Mouse (Mus musculus): ENCODE results near the gene Fbxo36. TPM values are rescaled to one million over a fixed set of nuclear protein-coding genes. Genes with fewer than 3 reads are reported as not detected.

Gene Fbxo36
- polyA plus RNA-seq, 1 experiment = 7.0 TPM

- Histone ChIP-seq H3K4me3 (ENCODE audit: insufficient read depth, low read length) (no peak overlapping the region), H3K27ac (ENCODE audit: insufficient read depth, low read length) (no peak overlapping the region), H3K4me1 (ENCODE audit: control insufficient read depth, insufficient read depth, low read length) (no peaks in the 10 kb centered on the region)
- TF ChIP-seq CTCF (IDR thresholded peaks at IDR 0.05; ENCODE audit: borderline replicate concordance, insufficient read depth, low read length) = no peak
- no peak for TF ChIP-seq POLR2A (IDR thresholded peaks at IDR 0.05; ENCODE audit: low read depth, low read length)
Observed at GRCm38 (mm10) chr1:84883889-84884288, 44.2 kb downstream of the Fbxo36 start.

- H3K4me3 ChIP-seq (ENCODE audit: insufficient read depth, low read length) = no peak overlapping the region
- H3K4me1 ChIP-seq (ENCODE audit: control insufficient read depth, insufficient read depth, low read length) = no peaks in the 10 kb centered on the region
- no peak overlapping the region for H3K27ac ChIP-seq (ENCODE audit: insufficient read depth, low read length)
- TF ChIP-seq POLR2A (IDR thresholded peaks at IDR 0.05; ENCODE audit: low read depth, low read length) (no peak), CTCF (IDR thresholded peaks at IDR 0.05; ENCODE audit: borderline replicate concordance, insufficient read depth, low read length) (no peak)
Observed at GRCm38 (mm10) chr1:84885174-84885573, 45.5 kb downstream of the Fbxo36 start.

DNA sequence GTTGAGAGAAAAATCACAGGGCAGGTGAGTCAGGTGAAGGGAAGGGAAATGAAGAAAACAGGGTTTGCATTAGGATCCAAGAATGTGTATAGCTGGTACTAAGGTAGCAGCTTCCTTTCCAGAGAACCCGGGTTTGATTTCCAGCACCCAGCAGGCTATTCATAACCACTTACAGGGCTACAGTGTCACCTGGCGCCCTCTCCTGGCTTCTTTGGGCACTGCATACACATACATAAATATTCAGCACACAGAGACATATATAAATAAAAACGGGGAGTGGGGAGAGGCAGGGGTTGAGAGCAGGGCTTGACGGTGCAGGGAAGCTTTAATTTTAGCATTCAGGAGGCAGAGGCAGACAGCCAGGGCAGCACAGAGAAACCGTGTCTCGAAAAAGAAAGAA is 46.3 kb downstream of the Fbxo36 start:
- no peak overlapping the region for H3K27ac ChIP-seq (ENCODE audit: insufficient read depth, low read length)
- no peak overlapping the region for H3K4me3 ChIP-seq (ENCODE audit: insufficient read depth, low read length)
- TF ChIP-seq POLR2A (IDR thresholded peaks at IDR 0.05; ENCODE audit: low read depth, low read length) (no peak), CTCF (IDR thresholded peaks at IDR 0.05; ENCODE audit: borderline replicate concordance, insufficient read depth, low read length) (no peak)
- no peaks in the 10 kb centered on the region for H3K4me1 ChIP-seq (ENCODE audit: control insufficient read depth, insufficient read depth, low read length)

GRCm38 (mm10) chr1:84889330-84890004 is 49.8 kb downstream of the Fbxo36 start:
- no peak overlapping the region for H3K27ac ChIP-seq (ENCODE audit: insufficient read depth, low read length)
- no peaks in the 10 kb centered on the region for H3K4me1 ChIP-seq (ENCODE audit: control insufficient read depth, insufficient read depth, low read length)
- TF ChIP-seq POLR2A (IDR thresholded peaks at IDR 0.05; ENCODE audit: low read depth, low read length) = no peak
- no peak for TF ChIP-seq CTCF (IDR thresholded peaks at IDR 0.05; ENCODE audit: borderline replicate concordance, insufficient read depth, low read length)
- no peak overlapping the region for H3K4me3 ChIP-seq (ENCODE audit: insufficient read depth, low read length)

DNA sequence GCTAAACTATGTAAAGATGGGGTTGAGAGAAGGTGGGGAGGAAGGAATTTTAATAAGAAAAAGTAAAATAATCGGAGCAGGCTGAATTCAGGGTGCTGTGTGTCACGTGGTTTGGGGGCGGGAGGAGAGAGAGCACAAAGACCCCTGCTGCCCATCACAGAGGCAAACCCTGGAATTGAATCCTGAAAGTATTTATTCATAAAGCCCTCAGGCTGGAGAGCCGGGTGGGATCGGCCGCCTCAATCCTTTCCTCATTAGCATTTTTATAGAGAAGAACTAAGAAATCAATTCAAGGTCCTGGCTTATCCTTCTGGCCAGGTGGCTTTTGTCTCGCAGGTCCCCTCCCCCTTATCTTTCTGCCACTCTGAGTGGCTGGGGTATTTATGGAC is 50.4 kb downstream of the Fbxo36 start:
- H3K4me1 ChIP-seq (ENCODE audit: control insufficient read depth, insufficient read depth, low read length) = no peaks in the 10 kb centered on the region
- no peak overlapping the region for H3K4me3 ChIP-seq (ENCODE audit: insufficient read depth, low read length)
- TF ChIP-seq CTCF (IDR thresholded peaks at IDR 0.05; ENCODE audit: borderline replicate concordance, insufficient read depth, low read length) = no peak
- TF ChIP-seq POLR2A (IDR thresholded peaks at IDR 0.05; ENCODE audit: low read depth, low read length) = no peak
- no peak overlapping the region for H3K27ac ChIP-seq (ENCODE audit: insufficient read depth, low read length)

- TF ChIP-seq POLR2A (IDR thresholded peaks at IDR 0.05; ENCODE audit: low read depth, low read length) (no peak), CTCF (IDR thresholded peaks at IDR 0.05; ENCODE audit: borderline replicate concordance, insufficient read depth, low read length) (no peak)
- Histone ChIP-seq H3K4me3 (ENCODE audit: insufficient read depth, low read length) (no peak overlapping the region), H3K27ac (ENCODE audit: insufficient read depth, low read length) (no peak overlapping the region), H3K4me1 (ENCODE audit: control insufficient read depth, insufficient read depth, low read length) (no peaks in the 10 kb centered on the region)
Observed at GRCm38 (mm10) chr1:84890503-84890902, 50.9 kb downstream of the Fbxo36 start.

- Histone ChIP-seq H3K4me1 (ENCODE audit: control insufficient read depth, insufficient read depth, low read length) (no peaks in the 10 kb centered on the region), H3K27ac (ENCODE audit: insufficient read depth, low read length) (no peak overlapping the region), H3K4me3 (ENCODE audit: insufficient read depth, low read length) (no peak overlapping the region)
- TF ChIP-seq POLR2A (IDR thresholded peaks at IDR 0.05; ENCODE audit: low read depth, low read length) (no peak), CTCF (IDR thresholded peaks at IDR 0.05; ENCODE audit: borderline replicate concordance, insufficient read depth, low read length) (no peak)
Observed at GRCm38 (mm10) chr1:84891746-84892145, 52.1 kb downstream of the Fbxo36 start.

DNA sequence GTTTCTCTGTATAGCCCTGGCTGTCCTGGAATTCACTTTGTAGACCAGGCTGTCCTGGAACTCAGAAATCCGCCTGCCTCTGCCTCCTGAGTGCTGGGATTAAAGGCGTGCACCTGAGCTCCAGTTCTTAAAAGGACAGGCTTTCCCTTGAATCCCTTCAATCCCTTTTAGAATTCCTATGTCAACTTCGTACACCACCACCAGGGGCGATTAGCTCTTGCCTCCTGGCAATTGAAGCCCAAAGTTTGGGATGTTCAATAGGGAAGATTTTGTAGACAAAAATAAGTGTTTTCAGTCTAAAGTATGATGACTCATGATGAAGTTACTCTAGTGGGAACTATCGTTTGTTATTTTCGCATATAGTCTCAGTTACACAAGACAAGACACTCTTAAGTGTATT is 57.7 kb downstream of the Fbxo36 start:
- H3K4me3 ChIP-seq (ENCODE audit: insufficient read depth, low read length) = no peak overlapping the region
- no peak overlapping the region for H3K27ac ChIP-seq (ENCODE audit: insufficient read depth, low read length)
- no peaks in the 10 kb centered on the region for H3K4me1 ChIP-seq (ENCODE audit: control insufficient read depth, insufficient read depth, low read length)
- TF ChIP-seq CTCF (IDR thresholded peaks at IDR 0.05; ENCODE audit: borderline replicate concordance, insufficient read depth, low read length) (no peak), POLR2A (IDR thresholded peaks at IDR 0.05; ENCODE audit: low read depth, low read length) (no peak)

DNA sequence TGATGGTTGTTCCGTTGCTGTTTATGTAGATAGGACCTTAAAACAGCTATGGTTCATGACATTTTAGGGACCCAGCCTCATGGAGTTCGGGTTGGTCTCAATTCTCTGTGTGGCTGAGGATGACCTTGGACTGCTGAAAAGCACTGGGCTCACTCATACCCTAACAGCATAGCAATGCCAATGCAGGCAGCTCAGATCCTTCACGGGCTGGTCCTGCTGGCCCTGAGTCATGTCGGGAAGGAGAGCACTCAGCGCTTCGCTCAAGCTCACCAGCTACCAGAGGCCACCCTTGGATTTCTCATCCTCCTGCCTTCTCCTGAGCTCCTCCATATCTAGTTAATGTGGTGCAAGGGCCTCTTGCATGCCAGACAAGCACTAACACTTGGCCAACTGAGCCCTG is 59.5 kb downstream of the Fbxo36 start:
- no peaks in the 10 kb centered on the region for H3K4me1 ChIP-seq (ENCODE audit: control insufficient read depth, insufficient read depth, low read length)
- H3K4me3 ChIP-seq (ENCODE audit: insufficient read depth, low read length) = no peak overlapping the region
- H3K27ac ChIP-seq (ENCODE audit: insufficient read depth, low read length) = no peak overlapping the region
- TF ChIP-seq CTCF (IDR thresholded peaks at IDR 0.05; ENCODE audit: borderline replicate concordance, insufficient read depth, low read length) (no peak), POLR2A (IDR thresholded peaks at IDR 0.05; ENCODE audit: low read depth, low read length) (no peak)

- no peak overlapping the region for H3K4me3 ChIP-seq (ENCODE audit: insufficient read depth, low read length)
- H3K4me1 ChIP-seq (ENCODE audit: control insufficient read depth, insufficient read depth, low read length) = no peaks in the 10 kb centered on the region
- TF ChIP-seq POLR2A (IDR thresholded peaks at IDR 0.05; ENCODE audit: low read depth, low read length) (no peak), CTCF (IDR thresholded peaks at IDR 0.05; ENCODE audit: borderline replicate concordance, insufficient read depth, low read length) (no peak)
- H3K27ac ChIP-seq (ENCODE audit: insufficient read depth, low read length) = no peak overlapping the region
Observed at GRCm38 (mm10) chr1:84904467-84904866, 64.8 kb downstream of the Fbxo36 start.
